Mouse (Mus musculus): ENCODE data around the gene Anks1.

DNA sequence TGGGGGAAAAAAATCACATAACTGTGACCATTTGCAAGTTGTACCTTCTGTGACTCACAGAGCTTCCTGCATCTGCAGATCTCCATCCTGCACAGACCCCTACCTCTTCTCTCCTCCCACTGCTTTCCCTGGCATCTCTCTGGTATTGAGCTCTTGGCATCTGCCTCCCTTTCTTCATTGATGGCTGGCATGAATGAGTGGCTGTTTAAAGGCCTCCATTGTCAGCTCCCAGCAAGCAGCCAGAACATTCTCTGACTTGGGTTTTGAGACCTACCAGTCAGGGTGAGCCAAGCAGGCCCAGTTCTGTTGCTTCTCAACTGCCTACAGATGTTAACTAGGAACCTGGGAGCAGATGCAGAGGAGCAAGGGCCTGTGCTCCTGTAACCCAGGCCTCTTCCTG, 96.3 kb downstream of the Anks1 start:
- TF ChIP-seq EP300 (optimal IDR thresholded peaks at IDR 0.05), result no peak
- TF ChIP-seq CTCF (IDR thresholded peaks at IDR 0.05; ENCODE audit: low read depth), result no peak
